Mouse (Mus musculus) forebrain, embryonic 16.5 days (tissue): Measurements from ENCODE around the gene Cacna1g. TPM values are rescaled to one million over a fixed set of nuclear protein-coding genes. Genes with fewer than 3 reads are reported as not detected.
A peak's percentile ranks its signal among the peaks of the same experiment; 100 is the strongest.
"Not testable (repeated sequence)": the region's sequence is repeated elsewhere in the genome, so short reads cannot be mapped to it uniquely, and the experiment has no call there.

ENCODE experiments used
- ATAC-seq: fragments of 200-750 bp; cut with Nextera tagmentation; 2 replicates; pipeline ENCODE4 v1.8.0; 2017; ENCODE audit warnings: mild to moderate bottlenecking, moderate library complexity
- H3K27ac ChIP-seq: fragments of 300-500 bp; sonication (generic); 2 replicates; pipeline ENCODE4 v1.5.1; 2014; ENCODE audit warnings: low read length, control low read depth
- H3K27me3 ChIP-seq: fragments of 300-500 bp; sonication (generic); replicated peaks from 2 replicates; pipeline ENCODE4 v1.6.1; 2014; ENCODE audit warnings: low read length; ENCODE audit not compliant: control insufficient read depth, insufficient read depth
- H3K36me3 ChIP-seq: fragments of 300-500 bp; sonication (generic); 2 replicates; pipeline ENCODE4 v1.6.1; 2014; ENCODE audit not compliant: control insufficient read depth, insufficient read depth
- H3K4me1 ChIP-seq: fragments of 300-500 bp; sonication (generic); replicated peaks from 2 replicates; pipeline ENCODE4 v1.6.1; 2014; ENCODE audit warnings: low read length; ENCODE audit not compliant: control insufficient read depth, insufficient read depth
- H3K4me2 ChIP-seq: fragments of 300-500 bp; sonication (generic); 2 replicates; pipeline ENCODE4 v1.6.1; 2014; ENCODE audit warnings: mild to moderate bottlenecking, low read length, control low read depth
- H3K4me3 ChIP-seq: fragments of 300-500 bp; sonication (generic); replicated peaks from 2 replicates; pipeline ENCODE4 v1.5.1; 2014; ENCODE audit warnings: mild to moderate bottlenecking, low read length, control low read depth
- H3K9ac ChIP-seq: fragments of 300-500 bp; sonication (generic); replicated peaks from 2 replicates; pipeline ENCODE4 v1.6.1; 2014; ENCODE audit warnings: low read depth, low read length, control low read depth
- H3K9me3 ChIP-seq: fragments of 300-500 bp; sonication (generic); 2 replicates; pipeline ENCODE4 v1.6.1; 2016; ENCODE audit warnings: low read length; ENCODE audit not compliant: control insufficient read depth
- WGBS: fragments of 180-500 bp; shearing (Covaris S2); extraction: QIAGEN DNeasy Blood & Tissue Kit; methylation state at CpG from one replicate; pipeline ENCODE4 v1.1.7; 2014; 5-methylcytosine and 5-hydroxymethylcytosine counted together
- polyA plus RNA-seq: library from polyadenylated mRNA; unstranded; fragments of >200 nt; fragmentation: Nextera tagmentation; extraction: Ambion mirVana; gene quantifications from 2 replicates; pipeline ENCODE4 v1.2.1, GENCODE M21; 2015

Gene Cacna1g
- polyA plus RNA-seq, 1 experiment from 2014 or later = 12.1 TPM

GRCm38 (mm10) chr11:94407803-94408321 lies 66.1 kb downstream of the Cacna1g start:
- peak overlapping the region; percentile 35; the same call in 1 of the 2 replicates for H3K9ac ChIP-seq
- no peak overlapping the region for H3K4me2 ChIP-seq
- no peaks in the 10 kb centered on the region for H3K9me3 ChIP-seq
- no peaks in the 10 kb centered on the region for H3K27me3 ChIP-seq
- H3K4me3 ChIP-seq = no peak overlapping the region
- H3K27ac ChIP-seq = peak overlapping the region; percentile 93
- H3K4me1 ChIP-seq = peaks cover 29% of the 10 kb centered on the region
- ATAC-seq = peak; percentile 75
- WGBS = 21% methylated on average over 11 of the region's 11 CpGs
- no peaks in the 10 kb centered on the region for H3K36me3 ChIP-seq

- Histone ChIP-seq H3K36me3 (no peaks in the 10 kb centered on the region), H3K27ac (no peak overlapping the region), H3K4me3 (no peak overlapping the region), H3K9me3 (no peaks in the 10 kb centered on the region), H3K4me2 (no peak overlapping the region), H3K4me1 (peaks cover 22% of the 10 kb centered on the region), H3K9ac (no peak overlapping the region), H3K27me3 (no peaks in the 10 kb centered on the region)
- no peak for ATAC-seq
- WGBS = 60% methylated on average over 6 of the region's 6 CpGs
These were observed 68.7 kb downstream of the Cacna1g start for GRCm38 (mm10) chr11:94405348-94405747.

- no peak overlapping the region for H3K27ac ChIP-seq
- peak; percentile 34; the same call in 1 of the 2 replicates for ATAC-seq
- 24% methylated on average over 11 of the region's 11 CpGs for WGBS
- no peak overlapping the region for H3K9ac ChIP-seq
- H3K4me3 ChIP-seq = no peak overlapping the region
- H3K27me3 ChIP-seq = no peaks in the 10 kb centered on the region
- peaks cover 22% of the 10 kb centered on the region for H3K4me1 ChIP-seq
- no peaks in the 10 kb centered on the region for H3K36me3 ChIP-seq
- H3K9me3 ChIP-seq = no peaks in the 10 kb centered on the region
- H3K4me2 ChIP-seq = no peak overlapping the region
These were observed 69.2 kb downstream of the Cacna1g start for GRCm38 (mm10) chr11:94404641-94405260.

- H3K27me3 ChIP-seq = no peaks in the 10 kb centered on the region
- H3K9me3 ChIP-seq = no peaks in the 10 kb centered on the region
- no peak for ATAC-seq
- no peak overlapping the region for H3K4me3 ChIP-seq
- H3K4me1 ChIP-seq = peaks cover 22% of the 10 kb centered on the region
- WGBS = 68% methylated on average over 5 of the region's 5 CpGs
- no peaks in the 10 kb centered on the region for H3K36me3 ChIP-seq
- H3K4me2 ChIP-seq = no peak overlapping the region
- H3K9ac ChIP-seq = no peak overlapping the region
- no peak overlapping the region for H3K27ac ChIP-seq
These were observed 69.8 kb downstream of the Cacna1g start for GRCm38 (mm10) chr11:94404178-94404577.

- H3K9me3 ChIP-seq = no peaks in the 10 kb centered on the region
- H3K27me3 ChIP-seq = no peaks in the 10 kb centered on the region
- H3K4me3 ChIP-seq = no peak overlapping the region
- no peaks in the 10 kb centered on the region for H3K36me3 ChIP-seq
- H3K4me1 ChIP-seq = peaks cover 22% of the 10 kb centered on the region
- H3K4me2 ChIP-seq = no peak overlapping the region
- no peak for ATAC-seq
- H3K9ac ChIP-seq = no peak overlapping the region
- no peak overlapping the region for H3K27ac ChIP-seq
- 77% methylated on average over 10 of the region's 10 CpGs for WGBS
These were observed 70.2 kb downstream of the Cacna1g start for GRCm38 (mm10) chr11:94403757-94404156.

- Histone ChIP-seq H3K27ac (no peak overlapping the region), H3K9ac (no peak overlapping the region), H3K4me1 (peaks cover 17% of the 10 kb centered on the region), H3K27me3 (no peaks in the 10 kb centered on the region), H3K4me3 (no peak overlapping the region), H3K36me3 (no peaks in the 10 kb centered on the region), H3K9me3 (no peaks in the 10 kb centered on the region), H3K4me2 (no peak overlapping the region)
- no peak for ATAC-seq
- WGBS = 79% methylated on average over 5 of the region's 5 CpGs
These were observed 71.3 kb downstream of the Cacna1g start for GRCm38 (mm10) chr11:94402731-94403130.

- peaks cover 10% of the 10 kb centered on the region for H3K4me1 ChIP-seq
- H3K4me3 ChIP-seq, H3K4me2 ChIP-seq, H3K9me3 ChIP-seq, H3K9ac ChIP-seq, H3K27me3 ChIP-seq, ATAC-seq, H3K36me3 ChIP-seq, H3K27ac ChIP-seq: not testable (repeated sequence)
- WGBS = 93% methylated on average over 4 of the region's 4 CpGs
These were observed 72.0 kb downstream of the Cacna1g start for GRCm38 (mm10) chr11:94402029-94402428.

GRCm38 (mm10) chr11:94400996-94401395 lies 73.0 kb downstream of the Cacna1g start:
- H3K4me3 ChIP-seq = no peak overlapping the region
- peaks cover 6% of the 10 kb centered on the region for H3K4me1 ChIP-seq
- H3K27ac ChIP-seq = no peak overlapping the region
- no peak overlapping the region for H3K4me2 ChIP-seq
- H3K9me3 ChIP-seq = no peaks in the 10 kb centered on the region
- no peaks in the 10 kb centered on the region for H3K36me3 ChIP-seq
- no peak overlapping the region for H3K9ac ChIP-seq
- no peak for ATAC-seq
- 86% methylated on average over 6 of the region's 6 CpGs for WGBS
- H3K27me3 ChIP-seq = no peaks in the 10 kb centered on the region

GRCm38 (mm10) chr11:94394107-94394506 lies 79.9 kb downstream of the Cacna1g start:
- Histone ChIP-seq H3K27ac (no peak overlapping the region), H3K4me2 (no peak overlapping the region), H3K9ac (no peak overlapping the region), H3K36me3 (no peaks in the 10 kb centered on the region), H3K4me3 (no peak overlapping the region), H3K9me3 (no peaks in the 10 kb centered on the region), H3K4me1 (no peaks in the 10 kb centered on the region), H3K27me3 (0 out of 2 replicates have a peak, but pooled peaks cover 4% of the 10 kb centered on the region)
- 92% methylated on average over 7 of the region's 7 CpGs for WGBS
- no peak for ATAC-seq
